Mouse (Mus musculus): ENCODE results near the gene Cd177. TPM values are rescaled to one million over a fixed set of nuclear protein-coding genes. Genes with fewer than 3 reads are reported as not detected.
"Not testable (repeated sequence)": the region's sequence is repeated elsewhere in the genome, so short reads cannot be mapped to it uniquely, and the experiment has no call there.

The Cd177 gene
- polyA plus RNA-seq, 1 experiment: not detected

- Histone ChIP-seq H3K27ac (ENCODE audit: insufficient read depth, low read depth, low read length) (no peak overlapping the region), H3K4me3 (ENCODE audit: insufficient read depth, low read depth, low read length) (no peak overlapping the region), H3K4me1 (ENCODE audit: control insufficient read depth, insufficient read depth, low read length) (no peaks in the 10 kb centered on the region)
- TF ChIP-seq CTCF (IDR thresholded peaks at IDR 0.05; ENCODE audit: insufficient read depth, low read depth, low read length): no peak
- no peak for TF ChIP-seq POLR2A (IDR thresholded peaks at IDR 0.05; ENCODE audit: insufficient read depth, low read depth, low read length)
- WGBS: 93% methylated on average over 8 of the region's 8 CpGs
Measured at GRCm38 (mm10) chr7:24762574-24762973, 2.5 kb upstream of the Cd177 start.

- 81% methylated on average over 6 of the region's 6 CpGs for WGBS
- H3K4me1 ChIP-seq (ENCODE audit: control insufficient read depth, insufficient read depth, low read length): no peaks in the 10 kb centered on the region
- no peak for TF ChIP-seq POLR2A (IDR thresholded peaks at IDR 0.05; ENCODE audit: insufficient read depth, low read depth, low read length)
- TF ChIP-seq CTCF (IDR thresholded peaks at IDR 0.05; ENCODE audit: insufficient read depth, low read depth, low read length): no peak
- H3K4me3 ChIP-seq (ENCODE audit: insufficient read depth, low read depth, low read length): no peak overlapping the region
- H3K27ac ChIP-seq (ENCODE audit: insufficient read depth, low read depth, low read length): no peak overlapping the region
Measured at GRCm38 (mm10) chr7:24761161-24761560, 1.1 kb upstream of the Cd177 start.

GRCm38 (mm10) chr7:24758520-24758919 lies 1.6 kb downstream of the Cd177 start:
- H3K27ac ChIP-seq (ENCODE audit: insufficient read depth, low read depth, low read length): no peak overlapping the region
- TF ChIP-seq POLR2A (IDR thresholded peaks at IDR 0.05; ENCODE audit: insufficient read depth, low read depth, low read length): no peak
- no peak for TF ChIP-seq CTCF (IDR thresholded peaks at IDR 0.05; ENCODE audit: insufficient read depth, low read depth, low read length)
- no peak overlapping the region for H3K4me3 ChIP-seq (ENCODE audit: insufficient read depth, low read depth, low read length)
- WGBS: 97% methylated on average over 1 of the region's 1 CpGs
- H3K4me1 ChIP-seq (ENCODE audit: control insufficient read depth, insufficient read depth, low read length): no peaks in the 10 kb centered on the region

GRCm38 (mm10) chr7:24753476-24753875 lies 6.6 kb downstream of the Cd177 start:
- WGBS: 85% methylated on average over 5 of the region's 5 CpGs
- H3K4me3 ChIP-seq (ENCODE audit: insufficient read depth, low read depth, low read length): no peak overlapping the region
- no peak overlapping the region for H3K27ac ChIP-seq (ENCODE audit: insufficient read depth, low read depth, low read length)
- H3K4me1 ChIP-seq (ENCODE audit: control insufficient read depth, insufficient read depth, low read length): no peaks in the 10 kb centered on the region
- no peak for TF ChIP-seq CTCF (IDR thresholded peaks at IDR 0.05; ENCODE audit: insufficient read depth, low read depth, low read length)
- no peak for TF ChIP-seq POLR2A (IDR thresholded peaks at IDR 0.05; ENCODE audit: insufficient read depth, low read depth, low read length)

- WGBS: 88% methylated on average over 2 of the region's 2 CpGs
- H3K4me1 ChIP-seq (ENCODE audit: control insufficient read depth, insufficient read depth, low read length): no peaks in the 10 kb centered on the region
- TF ChIP-seq CTCF (IDR thresholded peaks at IDR 0.05; ENCODE audit: insufficient read depth, low read depth, low read length): no peak
- TF ChIP-seq POLR2A (IDR thresholded peaks at IDR 0.05; ENCODE audit: insufficient read depth, low read depth, low read length): no peak
- H3K4me3 ChIP-seq (ENCODE audit: insufficient read depth, low read depth, low read length): no peak overlapping the region
- no peak overlapping the region for H3K27ac ChIP-seq (ENCODE audit: insufficient read depth, low read depth, low read length)
Measured at GRCm38 (mm10) chr7:24751610-24752009, 8.5 kb downstream of the Cd177 start.

GRCm38 (mm10) chr7:24750695-24751094 lies 9.4 kb downstream of the Cd177 start:
- Histone ChIP-seq H3K4me3 (ENCODE audit: insufficient read depth, low read depth, low read length) (no peak overlapping the region), H3K4me1 (ENCODE audit: control insufficient read depth, insufficient read depth, low read length) (no peaks in the 10 kb centered on the region; the same call in 1 of the 2 replicates), H3K27ac (ENCODE audit: insufficient read depth, low read depth, low read length) (no peak overlapping the region)
- TF ChIP-seq CTCF (IDR thresholded peaks at IDR 0.05; ENCODE audit: insufficient read depth, low read depth, low read length): no peak
- no peak for TF ChIP-seq POLR2A (IDR thresholded peaks at IDR 0.05; ENCODE audit: insufficient read depth, low read depth, low read length)
- WGBS: 40% methylated on average over 4 of the region's 4 CpGs

GRCm38 (mm10) chr7:24735970-24736670 lies 24.0 kb downstream of the Cd177 start:
- Histone ChIP-seq H3K27ac (ENCODE audit: insufficient read depth, low read depth, low read length) (no peak overlapping the region), H3K4me3 (ENCODE audit: insufficient read depth, low read depth, low read length) (no peak overlapping the region), H3K4me1 (ENCODE audit: control insufficient read depth, insufficient read depth, low read length) (peaks cover 7% of the 10 kb centered on the region; the same call in 1 of the 2 replicates)
- no peak for TF ChIP-seq POLR2A (IDR thresholded peaks at IDR 0.05; ENCODE audit: insufficient read depth, low read depth, low read length)
- no peak for TF ChIP-seq CTCF (IDR thresholded peaks at IDR 0.05; ENCODE audit: insufficient read depth, low read depth, low read length)
- 16% methylated on average over 17 of the region's 17 CpGs for WGBS

- WGBS: 93% methylated on average over 11 of the region's 11 CpGs
- not testable (repeated sequence) for H3K27ac ChIP-seq (ENCODE audit: insufficient read depth, low read depth, low read length); H3K4me1 ChIP-seq (ENCODE audit: control insufficient read depth, insufficient read depth, low read length); H3K4me3 ChIP-seq (ENCODE audit: insufficient read depth, low read depth, low read length)
Measured at GRCm38 (mm10) chr7:24726808-24727207, 33.3 kb downstream of the Cd177 start, which contains the start of gene Gm4763. Gene Gm4763 (minus strand): TSS chr7:24726908.

- H3K27ac ChIP-seq (ENCODE audit: insufficient read depth, low read depth, low read length): no peak overlapping the region
- H3K4me1 ChIP-seq (ENCODE audit: control insufficient read depth, insufficient read depth, low read length): peaks cover 4% of the 10 kb centered on the region; the same call in 1 of the 2 replicates
- TF ChIP-seq POLR2A (IDR thresholded peaks at IDR 0.05; ENCODE audit: insufficient read depth, low read depth, low read length) (no peak), CTCF (IDR thresholded peaks at IDR 0.05; ENCODE audit: insufficient read depth, low read depth, low read length) (no peak)
- 72% methylated on average over 6 of the region's 6 CpGs for WGBS
- no peak overlapping the region for H3K4me3 ChIP-seq (ENCODE audit: insufficient read depth, low read depth, low read length)
Measured at GRCm38 (mm10) chr7:24715039-24715438, 45.1 kb downstream of the Cd177 start.

Data from olfactory bulb, adult 2 months (tissue).